Mouse (Mus musculus): ENCODE data around the gene Dnmt3a. TPM values are rescaled to one million over a fixed set of nuclear protein-coding genes. Genes with fewer than 3 reads are reported as not detected.

Dnmt3a gene
- total RNA-seq, 2 experiments from 2014 or later: 99.8 to 116 TPM

GRCm38 (mm10) chr12:3887515-3888325 lies 81.9 kb downstream of the Dnmt3a start:
- TF ChIP-seq CTCF (IDR thresholded peaks at IDR 0.05): no peak
- peak; percentile 53 to 61 for DNase-seq (ENCODE audit: extremely low spot score in 1 of 2, low spot score in 2 of 2)
- intact Hi-C loops (cut with DNase I): no loop called here

GRCm38 (mm10) chr12:3889875-3890635 lies 84.2 kb downstream of the Dnmt3a start:
- no peak for TF ChIP-seq CTCF (IDR thresholded peaks at IDR 0.05)
- no peak for DNase-seq (ENCODE audit: extremely low spot score in 1 of 2, low spot score in 2 of 2)
- H3K4me3 ChIP-seq: no peak overlapping the region
- intact Hi-C loops (cut with DNase I): no loop called here
- peak overlapping the region; percentile 84 for H3K27ac ChIP-seq

More at GRCm38 (mm10) chr12:3887515-3888325, 81.9 kb downstream of the Dnmt3a start:
- Histone ChIP-seq H3K4me3 (no peak overlapping the region), H3K27ac (peak overlapping the region; percentile 84)

- H3K27ac ChIP-seq: no peak overlapping the region
Observed at GRCm38 (mm10) chr12:3890753-3891751, 85.2 kb downstream of the Dnmt3a start.

GRCm38 (mm10) chr12:3891779-3892239 lies 86.0 kb downstream of the Dnmt3a start:
- no peak for TF ChIP-seq CTCF (IDR thresholded peaks at IDR 0.05)
- DNase-seq (ENCODE audit: extremely low spot score in 1 of 2, low spot score in 2 of 2): no peak
- Histone ChIP-seq H3K4me3 (no peak overlapping the region), H3K27ac (no peak overlapping the region; the same call in 1 of the 2 replicates)
- intact Hi-C loops (cut with DNase I): loop anchor here (1.0 kb wide), 1 partner anchor 20 kb away; no protein-coding TSS in a partner anchor

More at GRCm38 (mm10) chr12:3890753-3891751, 85.2 kb downstream of the Dnmt3a start:
- intact Hi-C loops (cut with DNase I): no loop called here
- no peak for TF ChIP-seq CTCF (IDR thresholded peaks at IDR 0.05)
- DNase-seq (ENCODE audit: extremely low spot score in 1 of 2, low spot score in 2 of 2): no peak
- H3K4me3 ChIP-seq: 0 out of 2 replicates have a peak overlapping the region, but pooled peaks have one; percentile 14

GRCm38 (mm10) chr12:3892240-3893059 lies 86.6 kb downstream of the Dnmt3a start:
- intact Hi-C loops (cut with DNase I): loop anchor here (1.0 kb wide), 1 partner anchor 20 kb away; no protein-coding TSS in a partner anchor
- no peak for DNase-seq (ENCODE audit: extremely low spot score in 1 of 2, low spot score in 2 of 2)
- TF ChIP-seq CTCF (IDR thresholded peaks at IDR 0.05): no peak
- Histone ChIP-seq H3K27ac (peak overlapping the region; percentile 28; the same call in 1 of the 2 replicates), H3K4me3 (no peak overlapping the region)

- no peak for DNase-seq (ENCODE audit: extremely low spot score in 1 of 2, low spot score in 2 of 2)
- TF ChIP-seq CTCF (IDR thresholded peaks at IDR 0.05): no peak
- Histone ChIP-seq H3K27ac (peak overlapping the region; percentile 28; the same call in 1 of the 2 replicates), H3K4me3 (no peak overlapping the region)
- intact Hi-C loops (cut with DNase I): no loop called here
Observed at GRCm38 (mm10) chr12:3893335-3893734, 87.5 kb downstream of the Dnmt3a start.

- intact Hi-C loops (cut with DNase I): no loop called here
Observed at GRCm38 (mm10) chr12:3894525-3894924, 88.7 kb downstream of the Dnmt3a start.

GRCm38 (mm10) chr12:3897057-3897545 lies 91.3 kb downstream of the Dnmt3a start:
- intact Hi-C loops (cut with DNase I): no loop called here
- Histone ChIP-seq H3K4me3 (no peak overlapping the region), H3K27ac (no peak overlapping the region)
- no peak for DNase-seq (ENCODE audit: extremely low spot score in 1 of 2, low spot score in 2 of 2)
- TF ChIP-seq CTCF (IDR thresholded peaks at IDR 0.05): no peak

More at GRCm38 (mm10) chr12:3894525-3894924, 88.7 kb downstream of the Dnmt3a start:
- no peak for DNase-seq (ENCODE audit: extremely low spot score in 1 of 2, low spot score in 2 of 2)
- Histone ChIP-seq H3K27ac (no peak overlapping the region), H3K4me3 (no peak overlapping the region)
- no peak for TF ChIP-seq CTCF (IDR thresholded peaks at IDR 0.05)

GRCm38 (mm10) chr12:3898811-3899210 lies 93.0 kb downstream of the Dnmt3a start:
- intact Hi-C loops (cut with DNase I): no loop called here

GRCm38 (mm10) chr12:3905436-3905835 lies 99.6 kb downstream of the Dnmt3a start:
- TF ChIP-seq CTCF (IDR thresholded peaks at IDR 0.05): no peak
- no peak for DNase-seq (ENCODE audit: extremely low spot score in 1 of 2, low spot score in 2 of 2)
- no peak overlapping the region for H3K27ac ChIP-seq
- H3K4me3 ChIP-seq: no peak overlapping the region
- intact Hi-C loops (cut with DNase I): no loop called here

More at GRCm38 (mm10) chr12:3898811-3899210, 93.0 kb downstream of the Dnmt3a start:
- TF ChIP-seq CTCF (IDR thresholded peaks at IDR 0.05): no peak
- Histone ChIP-seq H3K27ac (no peak overlapping the region), H3K4me3 (no peak overlapping the region)
- DNase-seq (ENCODE audit: extremely low spot score in 1 of 2, low spot score in 2 of 2): no peak

Measured in left cerebral cortex, adult 2 months (tissue).